Mouse (Mus musculus) macrophage (primary cell): ENCODE data around the gene Cntnap4. TPM values are rescaled to one million over a fixed set of nuclear protein-coding genes. Genes with fewer than 3 reads are reported as not detected.
"Not testable (repeated sequence)": the region's sequence is repeated elsewhere in the genome, so short reads cannot be mapped to it uniquely, and the experiment has no call there.

Experiments
- H3K27ac ChIP-seq: fragments of 350-480 bp; formaldehyde crosslinking; 2 replicates; pipeline ENCODE4 v1.9.0; 2021
- H3K36me3 ChIP-seq: fragments of 350-480 bp; formaldehyde crosslinking; 2 replicates; pipeline ENCODE4 v1.9.0; 2021; ENCODE audit errors: inconsistent target
- H3K4me3 ChIP-seq: fragments of 350-480 bp; formaldehyde crosslinking; 2 replicates; pipeline ENCODE4 v1.9.0; 2021; ENCODE audit errors: inconsistent target
- H3K79me2 ChIP-seq: fragments of 350-480 bp; formaldehyde crosslinking; 2 replicates; pipeline ENCODE4 v1.9.0; 2021; ENCODE audit errors: inconsistent target
- WGBS: methylation state at CpG from one replicate; pipeline ENCODE4 v1.1.7; 2026; ENCODE audit warnings: inconsistent platforms; ENCODE audit not compliant: missing documents; 5-methylcytosine and 5-hydroxymethylcytosine counted together
- polyA plus RNA-seq: library from polyadenylated mRNA; stranded (reverse); fragments of 250-400 nt; gene quantifications from 3 replicates; pipeline ENCODE4 v1.2.4, GENCODE M21; 2018; ENCODE audit warnings: inconsistent platforms

The Cntnap4 gene
- polyA plus RNA-seq, 1 experiment from 2014 or later = not detected

DNA sequence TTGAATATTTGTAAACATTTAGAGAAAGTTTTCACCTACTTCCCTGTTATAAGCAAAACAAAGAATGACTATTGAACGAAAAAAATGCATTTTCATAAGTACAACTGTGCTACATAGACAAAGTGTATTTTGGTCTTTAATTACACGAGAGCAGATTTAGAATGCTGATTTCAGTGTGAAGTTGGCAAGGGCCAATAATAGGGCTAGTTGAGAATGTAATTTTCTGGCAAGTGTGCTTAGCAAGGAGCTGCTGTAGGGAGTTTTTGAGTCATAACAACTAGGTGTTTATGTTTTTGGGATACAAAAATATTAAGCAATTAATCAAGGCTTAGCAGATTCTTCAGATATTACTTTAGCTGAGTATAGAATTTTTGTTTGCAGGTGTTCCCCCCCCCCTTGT is 271.2 kb downstream of the Cntnap4 start:
- no peaks in the 10 kb centered on the region for H3K79me2 ChIP-seq
- H3K27ac ChIP-seq = no peak overlapping the region
- H3K4me3 ChIP-seq = no peak overlapping the region
- H3K36me3 ChIP-seq = no peaks in the 10 kb centered on the region
- 58% methylated on average over 2 of the region's 2 CpGs for WGBS

DNA sequence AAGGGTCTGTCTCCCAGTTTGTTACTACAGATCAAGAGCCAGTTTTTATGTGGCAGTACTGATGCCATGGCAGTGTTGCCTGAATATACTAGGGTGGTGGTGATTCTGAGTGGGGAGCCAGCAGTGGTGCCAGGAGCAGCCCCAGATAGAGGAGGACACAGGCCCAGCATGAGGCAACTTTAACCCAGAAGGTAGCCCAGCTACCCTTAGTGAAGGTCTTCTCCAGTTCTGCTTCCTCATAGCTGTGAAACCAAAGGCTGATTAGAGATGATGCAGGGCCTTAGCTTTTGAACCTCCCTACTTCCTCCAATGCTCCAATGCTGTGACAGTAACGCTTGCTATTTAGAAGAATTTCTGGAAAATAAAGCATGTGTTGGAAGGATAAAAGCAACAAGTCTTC is 279.7 kb downstream of the Cntnap4 start:
- H3K36me3 ChIP-seq, H3K27ac ChIP-seq, H3K79me2 ChIP-seq, H3K4me3 ChIP-seq: not testable (repeated sequence)
- 91% methylated on average over 1 of the region's 1 CpGs for WGBS

DNA sequence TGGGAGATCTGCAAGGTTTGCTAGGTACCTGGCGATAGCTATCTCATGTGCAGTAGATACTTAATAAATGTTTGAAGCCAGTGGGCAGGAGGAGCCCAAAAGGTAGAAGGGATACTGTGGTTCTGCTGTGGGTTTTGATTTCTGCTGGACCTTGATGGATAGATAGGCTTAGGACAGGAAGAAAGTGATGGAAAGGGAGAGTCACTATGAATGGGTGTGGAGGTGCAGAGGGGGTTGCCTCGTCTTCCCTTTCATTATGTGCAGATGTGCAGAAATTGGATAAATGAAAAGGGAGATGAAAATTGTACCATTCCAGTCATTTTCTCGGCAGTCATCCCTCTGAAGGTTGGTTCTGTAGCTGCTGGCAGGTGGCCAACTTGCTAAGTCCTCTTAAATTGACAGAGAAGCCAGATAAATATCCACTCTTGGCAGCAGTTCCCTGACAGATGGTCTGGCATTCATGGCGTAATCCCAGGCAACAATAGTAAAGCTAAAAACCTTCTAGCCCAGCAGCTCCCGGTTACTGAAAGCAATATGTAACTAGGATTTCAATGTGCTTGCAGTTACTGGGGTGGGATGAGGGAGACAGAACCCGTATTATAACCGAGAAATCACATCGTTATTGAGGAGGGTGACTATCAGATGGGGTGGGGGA is 336.7 kb downstream of the Cntnap4 start:
- WGBS = 79% methylated on average over 8 of the region's 8 CpGs

DNA sequence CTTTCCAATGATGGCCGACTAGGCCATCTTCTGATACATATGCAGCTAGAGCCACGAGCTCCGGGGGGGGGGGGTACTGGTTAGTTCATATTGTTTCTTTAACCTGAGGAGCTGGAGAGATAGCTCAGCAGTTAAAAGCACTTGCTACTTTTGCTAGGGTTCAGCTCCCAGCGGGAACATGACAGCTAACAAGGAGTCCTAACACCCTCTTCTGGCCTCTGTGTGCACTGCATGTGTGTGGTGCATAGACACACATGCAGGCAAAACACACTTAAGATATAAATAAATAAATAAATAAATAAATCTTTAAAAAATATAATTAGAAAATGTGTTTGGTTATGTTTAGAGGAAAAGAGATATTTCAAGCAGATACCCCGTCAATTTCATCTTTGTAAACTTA is 339.7 kb downstream of the Cntnap4 start:
- 37% methylated on average over 3 of the region's 5 CpGs for WGBS
- no peaks in the 10 kb centered on the region for H3K36me3 ChIP-seq
- H3K79me2 ChIP-seq = no peaks in the 10 kb centered on the region
- no peak overlapping the region for H3K27ac ChIP-seq
- no peak overlapping the region for H3K4me3 ChIP-seq

More for the DNA sequence above, 336.7 kb downstream of the Cntnap4 start:
- H3K27ac ChIP-seq = no peak overlapping the region
- H3K36me3 ChIP-seq = no peaks in the 10 kb centered on the region
- H3K79me2 ChIP-seq = no peaks in the 10 kb centered on the region
- H3K4me3 ChIP-seq = no peak overlapping the region

DNA sequence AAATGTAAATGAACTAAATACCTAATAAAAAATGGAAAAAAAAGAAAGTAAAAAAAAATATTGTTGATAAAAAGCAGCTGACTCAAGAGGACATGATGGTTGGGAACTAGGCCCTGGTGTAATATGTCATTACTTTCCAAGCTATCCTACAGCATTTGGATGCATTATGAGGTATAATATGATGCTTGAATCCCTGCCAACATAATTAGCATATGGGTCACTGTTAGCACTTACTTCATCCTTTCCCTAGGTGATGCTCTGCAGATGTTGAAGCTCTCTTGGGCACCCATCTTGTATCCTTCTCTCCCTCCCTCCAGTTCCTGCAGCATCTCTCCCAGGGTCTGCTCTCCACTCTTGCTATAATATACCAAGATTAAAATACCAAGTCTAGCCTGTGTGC is 341.6 kb downstream of the Cntnap4 start:
- H3K79me2 ChIP-seq = no peaks in the 10 kb centered on the region
- no peak overlapping the region for H3K27ac ChIP-seq
- H3K36me3 ChIP-seq = no peaks in the 10 kb centered on the region
- no peak overlapping the region for H3K4me3 ChIP-seq

DNA sequence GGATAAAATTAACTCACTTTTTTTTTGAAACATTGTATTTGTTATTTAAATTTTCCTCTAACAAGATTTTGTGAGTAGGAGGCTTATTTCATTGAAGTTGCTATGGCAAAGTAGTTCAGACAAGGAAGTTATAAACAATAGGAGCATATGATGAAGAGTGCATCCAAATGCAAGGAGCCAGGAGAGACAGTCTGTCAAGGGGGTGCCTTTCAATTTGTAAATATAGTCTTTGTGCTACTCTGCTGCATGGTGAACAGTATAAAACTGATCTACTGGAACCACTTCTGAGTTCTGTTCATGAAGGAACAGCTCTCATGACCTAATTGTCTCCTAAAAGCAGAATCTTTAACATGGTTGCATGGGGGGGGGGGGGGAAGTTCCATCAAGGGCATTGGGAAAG is 352.3 kb downstream of the Cntnap4 start:
- Histone ChIP-seq H3K27ac (no peak overlapping the region), H3K79me2 (no peaks in the 10 kb centered on the region), H3K4me3 (no peak overlapping the region), H3K36me3 (no peaks in the 10 kb centered on the region)

DNA sequence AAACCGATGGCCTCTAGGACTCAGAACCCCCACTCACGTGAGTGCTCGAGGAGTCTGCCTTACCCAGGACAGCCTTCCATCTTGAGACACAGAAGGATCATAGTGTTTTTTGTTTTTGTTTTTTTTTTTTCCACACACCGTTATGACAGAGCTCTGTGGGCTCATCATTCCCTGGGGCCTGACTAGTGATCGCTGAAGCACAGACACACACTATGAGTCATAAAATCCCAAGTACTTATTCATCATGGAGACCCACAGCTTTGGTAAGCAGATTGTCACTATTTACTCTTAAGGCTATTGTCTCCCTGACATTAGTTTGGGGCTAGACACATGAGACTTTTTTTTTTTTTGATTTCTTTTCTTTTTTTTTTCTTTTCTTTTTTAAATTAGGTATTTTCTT is 352.9 kb downstream of the Cntnap4 start:
- WGBS = 85% methylated on average over 5 of the region's 5 CpGs
- Histone ChIP-seq H3K4me3 (no peak overlapping the region), H3K79me2 (no peaks in the 10 kb centered on the region), H3K36me3 (no peaks in the 10 kb centered on the region), H3K27ac (no peak overlapping the region)
